Mouse (Mus musculus) cortical plate, adult 2 months (tissue): ENCODE results near the gene Bax. TPM values are rescaled to one million over a fixed set of nuclear protein-coding genes. Genes with fewer than 3 reads are reported as not detected.
"Not testable (repeated sequence)": the region's sequence is repeated elsewhere in the genome, so short reads cannot be mapped to it uniquely, and the experiment has no call there.

Source experiments
- H3K27ac ChIP-seq: fragments of 200-500 bp; 2 replicates; pipeline ENCODE4 v1.5.1; 2012; ENCODE audit warnings: low read length, control low read depth, inconsistent platforms; ENCODE audit not compliant: insufficient read depth
- H3K4me1 ChIP-seq: fragments of 200-500 bp; 2 replicates; pipeline ENCODE4 v1.6.1; 2011; ENCODE audit warnings: low read length; ENCODE audit not compliant: control insufficient read depth, insufficient read depth
- H3K4me3 ChIP-seq: fragments of 200-500 bp; 2 replicates; pipeline ENCODE4 v1.5.1; 2011; ENCODE audit warnings: mild to moderate bottlenecking, low read length, control low read depth; ENCODE audit not compliant: insufficient read depth
- CTCF ChIP-seq: fragments of 200-500 bp; IDR thresholded peaks from 2 replicates; pipeline ENCODE4 v1.5.1; 2011; ENCODE audit warnings: mild to moderate bottlenecking, control low read depth, low read length; ENCODE audit not compliant: insufficient read depth; ENCODE audit errors: extremely low read depth
- POLR2A ChIP-seq: fragments of 200-500 bp; IDR thresholded peaks from 2 replicates; pipeline ENCODE4 v1.6.1; 2011; ENCODE audit warnings: mild to moderate bottlenecking, low read length, control low read depth; ENCODE audit not compliant: insufficient read depth; ENCODE audit errors: extremely low read depth
- polyA plus RNA-seq: library from polyadenylated mRNA; depleted of rRNA; stranded (reverse); fragments of >200 nt; gene quantifications from 2 replicates; pipeline ENCODE4 v1.2.3, GENCODE M21; 2012

Bax gene
- polyA plus RNA-seq, 1 experiment, result 99.4 TPM

DNA sequence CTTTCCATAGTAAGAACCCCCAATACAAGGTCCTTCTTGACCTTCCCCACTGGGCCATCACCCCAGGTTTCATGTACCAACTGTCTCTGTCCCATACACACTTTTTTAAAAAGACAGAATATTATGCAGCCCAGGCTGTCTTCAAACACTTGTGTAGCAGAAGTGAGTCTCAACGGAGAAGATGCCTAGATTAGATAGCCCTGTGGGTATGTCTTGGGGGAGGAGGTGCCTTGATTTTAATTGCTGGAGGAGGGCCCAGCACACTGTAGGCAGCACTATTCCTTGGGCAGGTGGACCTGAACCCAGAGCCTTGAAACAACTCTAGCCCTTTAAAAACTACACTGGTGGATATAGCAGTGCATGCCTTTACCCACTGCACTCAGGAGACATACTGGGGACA lies 15.5 kb upstream of the Bax start:
- TF ChIP-seq POLR2A (no peak), CTCF (no peak)
- H3K4me3 ChIP-seq, result no peak overlapping the region
- H3K27ac ChIP-seq, result no peak overlapping the region
- no peaks in the 10 kb centered on the region for H3K4me1 ChIP-seq

DNA sequence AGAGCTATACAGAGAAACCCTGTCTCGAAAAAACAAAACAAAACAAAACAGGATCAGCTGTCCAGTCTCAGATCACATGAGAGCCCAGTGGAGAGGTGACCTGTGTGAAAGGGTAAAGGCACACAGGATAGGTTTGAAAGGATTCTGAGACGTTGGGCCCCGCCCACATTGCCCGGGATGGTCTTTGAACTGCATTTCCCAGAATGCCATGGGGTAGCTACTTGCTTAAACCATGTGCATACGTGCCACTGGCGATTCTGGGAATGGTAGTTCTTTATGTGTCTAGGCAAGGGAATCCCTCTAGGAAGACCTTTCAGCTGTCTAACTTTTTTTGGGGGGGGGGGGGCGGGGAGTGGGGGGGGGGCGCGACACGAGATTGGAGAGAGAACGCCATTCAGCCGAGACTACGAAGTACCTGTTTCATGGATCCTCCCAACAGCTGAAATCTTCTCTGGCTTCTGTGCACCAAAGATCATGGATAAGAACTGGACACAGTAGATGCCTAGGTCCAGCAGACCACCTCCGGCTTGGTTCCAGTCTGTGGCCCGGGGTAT lies 14.8 kb upstream of the Bax start, which contains the start of gene Tulp2:
Gene Tulp2 (plus strand): TSS at position 504 of the 554 bp plus-strand sequence.
- H3K27ac ChIP-seq, result no peak within 1 kb of the TSS
- TF ChIP-seq POLR2A (no peak), CTCF (no peak)
- no peak within 1 kb of the TSS for H3K4me3 ChIP-seq
- H3K4me1 ChIP-seq, result no peaks in the 10 kb centered on the region

DNA sequence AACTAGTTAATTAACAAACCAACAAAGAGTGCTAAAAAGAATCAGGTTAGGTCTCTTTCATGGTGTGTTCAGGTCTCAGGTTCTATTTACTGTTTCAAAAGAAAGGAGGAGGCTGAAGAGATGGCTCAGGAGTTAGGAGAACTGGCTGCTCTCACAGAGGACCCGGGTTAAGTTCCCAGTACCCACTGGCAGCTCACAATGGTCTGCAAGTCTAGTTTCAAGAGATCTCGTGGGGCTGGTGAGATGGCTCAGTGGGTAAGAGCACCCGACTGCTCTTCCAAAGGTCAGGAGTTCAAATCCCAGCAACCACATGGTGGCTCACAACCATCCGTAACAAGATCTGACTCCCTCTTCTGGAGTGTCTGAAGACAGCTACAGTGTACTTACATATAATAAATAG lies 13.6 kb upstream of the Bax start:
- H3K4me3 ChIP-seq, H3K4me1 ChIP-seq, H3K27ac ChIP-seq: not testable (repeated sequence)

DNA sequence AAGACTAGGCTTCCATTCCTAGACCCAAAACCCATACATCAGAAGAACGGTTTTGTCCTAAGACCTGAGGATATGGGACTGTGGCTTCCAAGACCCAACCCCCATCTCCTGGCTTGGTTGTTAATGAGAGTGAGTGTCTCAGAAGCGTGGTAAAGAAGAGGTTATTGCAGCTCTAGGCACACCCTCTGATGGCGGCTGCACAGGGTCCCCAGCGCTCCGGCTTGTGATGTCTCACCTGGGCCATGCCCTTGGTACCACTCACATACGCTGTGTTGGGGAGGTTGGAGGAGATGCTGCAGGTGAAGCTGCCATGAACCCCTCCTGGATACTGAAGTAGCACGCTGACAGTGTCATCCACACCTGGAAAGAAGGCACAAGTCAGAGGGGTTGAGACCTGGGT lies 12.1 kb upstream of the Bax start:
- no peak for TF ChIP-seq CTCF
- TF ChIP-seq POLR2A, result no peak
- Histone ChIP-seq H3K4me1 (no peaks in the 10 kb centered on the region), H3K4me3 (no peak overlapping the region), H3K27ac (no peak overlapping the region)

DNA sequence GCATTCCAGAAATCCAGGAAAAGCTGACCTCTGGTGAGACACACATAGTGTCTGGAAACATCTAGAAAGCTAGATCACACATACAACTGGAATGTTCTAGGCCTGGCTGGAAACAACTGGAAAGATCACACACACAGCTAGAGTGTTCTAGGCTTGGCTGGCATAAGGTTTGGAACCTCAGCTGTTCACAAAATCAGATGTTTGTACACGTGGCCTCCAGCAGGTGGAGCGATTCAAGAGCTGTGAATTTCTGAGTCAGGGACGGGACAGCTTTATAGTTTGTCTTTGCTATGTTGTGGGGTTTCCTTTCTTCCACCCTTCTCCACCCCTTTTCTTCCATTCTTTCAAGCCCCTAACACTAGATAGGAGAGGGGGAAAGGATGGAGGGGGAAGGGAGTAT lies 10.3 kb upstream of the Bax start:
- Histone ChIP-seq H3K4me1 (no peaks in the 10 kb centered on the region), H3K4me3 (no peak overlapping the region), H3K27ac (no peak overlapping the region)
- TF ChIP-seq CTCF, result peak; percentile 62
- TF ChIP-seq POLR2A, result no peak

DNA sequence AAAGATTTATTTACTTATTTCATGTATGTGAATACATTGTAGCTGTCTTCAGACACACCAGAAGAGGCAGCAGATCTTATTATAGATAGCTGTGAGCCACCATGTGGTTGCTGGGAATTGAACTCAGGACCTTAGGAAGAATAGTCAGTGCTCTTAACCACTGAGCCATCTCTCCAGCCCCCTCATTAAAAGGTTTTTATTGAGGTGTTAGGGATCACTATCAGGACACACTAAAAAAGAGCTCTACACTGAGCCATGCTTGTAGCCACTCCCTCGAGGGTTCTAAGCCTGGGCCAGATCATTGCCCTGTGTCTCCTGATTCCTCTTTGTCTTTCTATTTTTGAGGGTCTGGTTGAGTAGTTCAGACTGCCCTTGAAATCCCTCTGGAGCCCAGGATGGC lies 9.8 kb upstream of the Bax start:
- no peak overlapping the region for H3K27ac ChIP-seq
- H3K4me1 ChIP-seq, result no peaks in the 10 kb centered on the region
- TF ChIP-seq CTCF, result no peak
- no peak for TF ChIP-seq POLR2A
- H3K4me3 ChIP-seq, result no peak overlapping the region

DNA sequence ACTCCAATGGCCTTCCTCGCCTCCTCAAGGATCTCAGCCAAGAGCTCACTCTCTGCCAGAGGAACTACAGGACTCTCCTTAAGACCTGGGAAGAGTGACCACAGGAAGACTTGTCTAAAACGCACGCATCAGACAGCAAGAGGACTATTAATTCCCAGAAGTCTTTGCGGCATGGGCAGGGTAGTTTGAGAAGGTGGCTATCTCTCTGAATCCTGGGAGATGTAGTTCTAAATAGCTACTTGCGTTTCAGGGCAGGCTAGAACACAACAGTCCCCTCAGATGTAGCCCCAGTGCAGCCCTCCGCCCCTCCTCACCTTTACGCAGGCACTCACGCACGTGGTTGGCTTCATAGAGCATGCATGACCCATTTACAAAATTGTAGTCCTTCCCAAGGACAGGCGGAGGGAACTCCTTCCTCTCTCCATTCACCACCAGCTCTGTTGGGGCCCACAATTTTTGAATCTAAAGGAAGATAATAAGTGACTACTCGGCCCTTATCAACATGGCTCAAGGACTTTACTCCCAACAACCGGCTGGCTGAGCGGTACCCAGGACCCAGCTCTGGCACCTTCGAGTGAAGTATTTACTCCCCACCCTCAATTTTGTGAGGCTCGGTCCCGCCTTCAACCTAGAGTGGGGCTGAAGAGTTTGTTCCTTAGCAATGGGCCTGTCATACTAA lies 8.7 kb upstream of the Bax start:
- H3K27ac ChIP-seq, result no peak overlapping the region
- no peaks in the 10 kb centered on the region for H3K4me1 ChIP-seq
- TF ChIP-seq CTCF, result no peak
- TF ChIP-seq POLR2A, result 0 out of 2 replicates have a peak, but pooled peaks have one; percentile 11
- H3K4me3 ChIP-seq, result peak overlapping the region; percentile 38

DNA sequence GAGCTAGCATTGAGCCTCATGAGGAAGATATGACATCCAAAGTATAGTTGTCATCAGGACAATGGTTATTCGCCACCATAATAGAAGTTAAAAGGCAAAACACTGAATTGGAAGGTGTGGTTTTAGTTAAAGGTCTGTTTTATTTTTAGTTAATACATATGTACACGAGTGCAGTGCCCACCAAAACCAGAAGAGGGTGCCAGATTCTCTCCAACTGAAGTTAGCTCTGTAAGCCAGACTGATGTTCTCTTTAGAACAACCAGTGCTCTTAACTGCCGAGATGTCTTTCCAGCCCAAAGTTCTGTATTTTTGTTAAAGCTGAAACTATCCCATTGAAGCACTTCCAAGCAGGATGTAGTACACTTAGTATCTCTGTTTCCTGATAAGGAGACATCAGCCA lies 4.2 kb upstream of the Bax start:
- Histone ChIP-seq H3K27ac (no peak overlapping the region), H3K4me3 (no peak overlapping the region), H3K4me1 (peaks cover 1% of the 10 kb centered on the region; the same call in 1 of the 2 replicates)
- TF ChIP-seq POLR2A (no peak), CTCF (peak; percentile 66)

DNA sequence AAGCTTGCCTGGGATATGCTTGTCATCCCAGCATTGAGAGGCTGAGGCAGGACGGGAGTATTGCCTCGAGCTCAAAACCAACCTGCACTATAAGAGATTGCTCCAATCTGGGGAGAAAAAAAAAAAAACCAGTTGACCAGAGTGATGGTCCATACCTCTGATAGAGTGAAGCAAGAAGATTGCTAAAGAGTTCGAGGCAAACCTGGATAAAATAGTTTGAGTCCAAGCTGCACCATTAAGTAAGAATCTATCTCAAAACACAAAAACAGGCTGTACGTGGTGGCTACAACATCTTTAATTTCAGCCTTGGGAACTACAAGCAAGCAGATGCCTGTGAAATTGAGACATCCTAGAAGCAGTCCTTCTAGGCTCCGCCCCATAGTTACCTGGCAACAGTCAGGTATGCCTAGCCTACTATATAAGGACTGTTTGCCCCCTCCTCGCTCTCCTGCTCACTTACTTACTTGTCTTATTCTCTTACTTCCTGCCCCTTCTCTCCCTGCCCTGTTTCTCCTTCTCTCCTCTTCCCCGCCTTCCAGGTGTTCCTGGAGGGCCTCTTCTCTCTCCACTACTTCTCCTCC lies 482 bp upstream of the Bax start:
- Histone ChIP-seq H3K27ac (no peak overlapping the region), H3K4me1 (peaks cover 7% of the 10 kb centered on the region), H3K4me3 (peak overlapping the region; percentile 83)
- no peak for TF ChIP-seq POLR2A
- no peak for TF ChIP-seq CTCF

DNA sequence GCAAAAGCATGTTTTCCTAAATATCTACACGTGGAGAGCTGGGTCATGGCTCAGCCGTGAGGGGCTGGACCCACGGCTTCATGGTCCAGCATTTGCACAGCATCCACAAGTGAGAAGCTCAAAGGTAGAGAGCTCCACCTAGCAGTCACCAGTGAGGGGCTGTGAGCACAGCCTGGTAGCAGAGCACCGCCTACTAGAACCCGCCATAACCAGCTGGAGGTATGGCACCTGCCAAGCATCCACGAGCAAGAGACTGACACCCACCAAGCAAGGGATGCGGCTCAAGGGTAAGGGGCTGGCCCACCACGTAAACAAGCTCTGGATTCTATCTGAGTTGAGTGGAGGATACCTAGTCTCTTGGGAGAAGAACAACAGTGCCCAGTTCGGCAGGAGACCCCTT lies 1.1 kb downstream of the Bax start:
- no peak overlapping the region for H3K27ac ChIP-seq
- TF ChIP-seq POLR2A, result no peak
- TF ChIP-seq CTCF, result no peak
- peak overlapping the region; percentile 83 for H3K4me3 ChIP-seq
- peaks cover 7% of the 10 kb centered on the region for H3K4me1 ChIP-seq
